Comparison of ENCODE assay signal across 8 mouse cellular contexts in the genomic region with DNA sequence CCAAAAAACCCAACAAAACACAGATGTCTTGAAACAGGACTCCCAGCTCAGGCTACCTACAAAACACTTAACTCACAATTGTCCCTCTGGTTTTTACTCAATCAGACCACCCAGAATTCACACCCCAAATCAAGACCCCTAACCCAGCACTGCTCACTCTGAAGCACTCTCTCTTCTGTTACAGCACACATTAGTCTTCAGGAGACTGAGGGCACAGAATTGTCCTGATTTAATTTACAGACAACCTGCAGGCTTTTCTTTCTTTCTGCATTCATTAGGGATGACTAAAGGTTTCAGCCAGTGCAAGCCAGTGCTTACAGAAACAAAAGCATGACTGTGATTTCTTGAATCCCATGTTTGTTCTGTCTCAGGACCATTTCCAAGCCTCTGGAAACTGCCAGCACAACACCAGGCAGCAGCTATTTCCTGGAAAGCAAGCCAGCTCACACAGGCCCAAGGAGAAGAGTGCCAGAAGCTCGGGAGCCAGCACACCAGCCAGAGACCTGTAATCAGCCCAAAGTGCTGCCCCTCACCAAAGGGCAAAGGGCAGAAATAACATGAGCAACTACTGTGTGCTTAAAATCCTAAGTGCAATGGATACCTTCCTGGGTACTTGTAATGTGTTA. TPM values are rescaled to one million over a fixed set of nuclear protein-coding genes. Genes with fewer than 3 reads are reported as not detected.
A peak's percentile ranks its signal among the peaks of the same experiment; 100 is the strongest.
DNase-seq lines count a peak whose midpoint lies in the region; ATAC-seq lines count a peak whose summit lies in the region.

No protein-coding gene starts in this region.

- DNase-seq in frontal cortex, postnatal 25 days (ENCODE audit: low spot score in 2 of 2): no peak
- peak; percentile 28 to 36 for DNase-seq in urinary bladder, postnatal 36 days (ENCODE audit: low spot score in 2 of 2)
- DNase-seq in urinary bladder, adult 18-20 months (ENCODE audit: low spot score in 2 of 2): no peak
- peak; percentile 25 to 73 for DNase-seq in layer of hippocampus, postnatal 14 days (ENCODE audit: low spot score in 2 of 2)
- DNase-seq in B cell, adult 2 months: no peak
- DNase-seq in kidney, adult 9 months: no peak

- ATAC-seq in frontal cortex, adult (ENCODE audit: low TSS enrichment): peak; percentile 64
- no peak for ATAC-seq in erythroid progenitor cell, adult 5-6 weeks (replicated peaks; ENCODE audit: low FRiP score, poor library complexity, severe bottlenecking)

RNA-seq across cellular contexts. Expression of a gene that starts 11.1 kb away (rescaled TPM):
- total RNA-seq in layer of hippocampus, postnatal 14 days (2021): 10 to 100 TPM; 19.3 to 21.9 TPM
- total RNA-seq in erythroid progenitor cell, adult 5-6 weeks (2015; ENCODE audit: low replicate concordance): 33.1 and 36.0 TPM in 2 replicates
- 31.2 and 35.4 TPM in 2 replicates for total RNA-seq in erythroid progenitor cell, adult 5-6 weeks (2017; ENCODE audit: low replicate concordance)

RNA-seq across cellular contexts. Expression of a gene that starts 11.3 kb away (rescaled TPM):
- 10 to 100 TPM; 78.4 to 80.7 TPM for total RNA-seq in layer of hippocampus, postnatal 14 days (2021)
- 23.5 and 26.3 TPM in 2 replicates for total RNA-seq in erythroid progenitor cell, adult 5-6 weeks (2015; ENCODE audit: low replicate concordance)
- 16.9 and 21.7 TPM in 2 replicates for total RNA-seq in erythroid progenitor cell, adult 5-6 weeks (2017; ENCODE audit: low replicate concordance)

RNA-seq across cellular contexts. Expression of a gene that starts 51.1 kb away (rescaled TPM):
- 100 to 1,000 TPM; 112 to 139 TPM for total RNA-seq in layer of hippocampus, postnatal 14 days (2021)
- not detected in 2 replicates for total RNA-seq in erythroid progenitor cell, adult 5-6 weeks (2015; ENCODE audit: low replicate concordance)
- total RNA-seq in erythroid progenitor cell, adult 5-6 weeks (2017; ENCODE audit: low replicate concordance): not detected in 2 replicates

Comparison
In these comparisons a context has a peak if more than half of its experiments do, and no peak if none do; other contexts are left out.
1. DNase-seq: peak in urinary bladder, postnatal 36 days (2 of 2) and layer of hippocampus, postnatal 14 days (2 of 2); none in frontal cortex, postnatal 25 days (0 of 2), urinary bladder, adult 18-20 months (0 of 2), B cell, adult 2 months (0 of 2) and kidney, adult 9 months (single experiment).
2. RNA of a gene that starts 51.1 kb away (total RNA-seq): 112 to 139 TPM in layer of hippocampus, postnatal 14 days; not detected in erythroid progenitor cell, adult 5-6 weeks; every median in the first group is over 100 times any median in the second.